Mouse (Mus musculus) Muller cell, postnatal 12 days (primary cell): ENCODE measurements around the gene Vav3.

Source experiments
- DNase-seq: peaks from one replicate; pipeline ENCODE4 v3.0.0-alpha.2; 2015; ENCODE audit errors: inconsistent ontology term

Gene Vav3

GRCm38 (mm10) chr3:109499861-109500456, 159.5 kb downstream of the Vav3 start:
- DNase-seq: no peak

GRCm38 (mm10) chr3:109509784-109510183, 169.3 kb downstream of the Vav3 start:
- DNase-seq: no peak

GRCm38 (mm10) chr3:109511849-109512248, 171.4 kb downstream of the Vav3 start:
- no peak for DNase-seq

GRCm38 (mm10) chr3:109515479-109515878, 175.0 kb downstream of the Vav3 start:
- peak; percentile 71 for DNase-seq

- no peak for DNase-seq
These were observed 175.9 kb downstream of the Vav3 start for GRCm38 (mm10) chr3:109516372-109516771.

- DNase-seq: no peak
These were observed 181.7 kb downstream of the Vav3 start for GRCm38 (mm10) chr3:109522115-109522514.

GRCm38 (mm10) chr3:109525825-109526224, 185.4 kb downstream of the Vav3 start:
- no peak for DNase-seq

GRCm38 (mm10) chr3:109526246-109526645, 185.8 kb downstream of the Vav3 start:
- DNase-seq: peak; percentile 48

- no peak for DNase-seq
These were observed 186.2 kb downstream of the Vav3 start for GRCm38 (mm10) chr3:109526651-109527050.

GRCm38 (mm10) chr3:109528688-109529087, 188.2 kb downstream of the Vav3 start:
- DNase-seq: no peak

- no peak for DNase-seq
These were observed 197.2 kb downstream of the Vav3 start for GRCm38 (mm10) chr3:109537686-109538085.

- DNase-seq: no peak
These were observed 199.6 kb downstream of the Vav3 start for GRCm38 (mm10) chr3:109540009-109540408.

- no peak for DNase-seq
These were observed 204.2 kb downstream of the Vav3 start for GRCm38 (mm10) chr3:109544476-109545221.

GRCm38 (mm10) chr3:109557329-109557728, 216.9 kb downstream of the Vav3 start:
- DNase-seq: no peak

- no peak for DNase-seq
These were observed 220.8 kb downstream of the Vav3 start for GRCm38 (mm10) chr3:109561295-109561694.

- no peak for DNase-seq
These were observed 221.3 kb downstream of the Vav3 start for GRCm38 (mm10) chr3:109561776-109562175.

GRCm38 (mm10) chr3:109562268-109562667, 221.8 kb downstream of the Vav3 start:
- DNase-seq: no peak

- no peak for DNase-seq
These were observed 224.0 kb downstream of the Vav3 start for GRCm38 (mm10) chr3:109564443-109564842.

GRCm38 (mm10) chr3:109568542-109569265, 228.3 kb downstream of the Vav3 start:
- peak; percentile 40 for DNase-seq

- no peak for DNase-seq
These were observed 231.0 kb downstream of the Vav3 start for GRCm38 (mm10) chr3:109571483-109571882.

- DNase-seq: no peak
These were observed 232.4 kb downstream of the Vav3 start for GRCm38 (mm10) chr3:109572871-109573270.

- DNase-seq: no peak
These were observed 233.2 kb downstream of the Vav3 start for GRCm38 (mm10) chr3:109573549-109574146.
